Mouse (Mus musculus): ENCODE data around the gene Aars2. TPM values are rescaled to one million over a fixed set of nuclear protein-coding genes. Genes with fewer than 3 reads are reported as not detected.

The Aars2 gene
- polyA plus RNA-seq, 1 experiment from 2014 or later: 11.5 TPM

DNA sequence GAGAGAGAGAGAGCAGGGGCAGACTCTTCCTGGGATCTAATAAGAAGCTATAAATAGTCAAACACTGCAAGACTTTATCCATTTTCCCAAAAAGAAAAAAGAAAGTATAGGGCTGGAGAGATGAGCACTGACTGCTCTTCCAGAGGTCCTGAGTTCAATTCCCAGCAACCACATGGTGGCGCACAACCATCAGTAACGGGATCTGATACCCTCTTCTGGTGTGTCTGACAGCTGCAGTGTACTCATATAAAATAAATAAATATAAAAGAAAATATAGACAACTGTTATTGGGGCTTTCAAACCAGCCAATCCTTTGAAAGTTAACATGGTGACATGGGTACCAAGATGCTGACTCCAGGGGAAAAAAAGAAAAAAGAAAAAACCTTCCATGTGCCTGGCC is 26.2 kb upstream of the Aars2 start:
- 46% methylated on average over 2 of the region's 2 CpGs for WGBS
- Histone ChIP-seq H3K27ac (no peak overlapping the region), H3K27me3 (ENCODE audit: insufficient read depth, low read length) (peaks cover 5% of the 10 kb centered on the region; the same call in 1 of the 2 replicates), H3K36me3 (ENCODE audit: insufficient read depth, low read length) (no peaks in the 10 kb centered on the region), H3K4me2 (ENCODE audit: low read length) (no peak overlapping the region), H3K9ac (ENCODE audit: low read depth, low read length) (no peak overlapping the region), H3K9me3 (replicated peaks; ENCODE audit: low read length) (no peaks in the 10 kb centered on the region), H3K4me1 (replicated peaks; ENCODE audit: insufficient read depth, low read length) (no peaks in the 10 kb centered on the region), H3K4me3 (replicated peaks; ENCODE audit: low read depth, low read length) (no peak overlapping the region)
- peak; percentile 42 for TF ChIP-seq CTCF (IDR thresholded peaks at IDR 0.05; ENCODE audit: low read depth)
- DNase-seq (ENCODE audit: low spot score) (no peak), ATAC-seq (replicated peaks; ENCODE audit: low FRiP score, low read depth) (no peak)

DNA sequence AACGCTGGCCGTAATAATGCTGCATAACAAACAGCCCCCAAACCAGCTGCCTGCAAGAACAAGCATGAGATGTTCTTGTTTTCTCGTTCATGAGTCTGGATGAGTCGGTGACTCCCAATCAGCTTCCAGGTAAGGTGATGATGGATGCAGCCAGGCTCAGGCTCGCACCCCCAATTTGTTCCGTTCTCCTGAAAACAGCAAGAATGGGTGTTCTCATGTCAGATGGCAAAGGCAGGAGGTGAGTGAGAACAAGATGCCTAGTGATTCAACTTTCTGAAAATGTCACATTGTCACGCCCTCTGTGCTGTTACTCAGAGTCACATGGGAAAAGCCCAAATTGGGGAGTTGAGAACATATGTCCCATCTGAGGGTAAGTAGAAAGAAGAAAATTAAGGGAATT is 21.1 kb upstream of the Aars2 start:
- 87% methylated on average over 7 of the region's 7 CpGs for WGBS
- Histone ChIP-seq H3K36me3 (ENCODE audit: insufficient read depth, low read length) (no peaks in the 10 kb centered on the region), H3K27ac (no peak overlapping the region), H3K27me3 (ENCODE audit: insufficient read depth, low read length) (no peaks in the 10 kb centered on the region), H3K9ac (ENCODE audit: low read depth, low read length) (no peak overlapping the region), H3K9me3 (replicated peaks; ENCODE audit: low read length) (no peaks in the 10 kb centered on the region), H3K4me2 (ENCODE audit: low read length) (no peak overlapping the region), H3K4me1 (replicated peaks; ENCODE audit: insufficient read depth, low read length) (no peaks in the 10 kb centered on the region), H3K4me3 (replicated peaks; ENCODE audit: low read depth, low read length) (no peak overlapping the region)
- DNase-seq (ENCODE audit: low spot score) (no peak), ATAC-seq (replicated peaks; ENCODE audit: low FRiP score, low read depth) (no peak)
- TF ChIP-seq CTCF (IDR thresholded peaks at IDR 0.05; ENCODE audit: low read depth): no peak

GRCm38 (mm10) chr17:45487216-45487615 is 19.4 kb upstream of the Aars2 start:
- 4% methylated on average over 5 of the region's 5 CpGs for WGBS
- Histone ChIP-seq H3K4me1 (replicated peaks; ENCODE audit: insufficient read depth, low read length) (no peaks in the 10 kb centered on the region), H3K27ac (no peak overlapping the region), H3K27me3 (ENCODE audit: insufficient read depth, low read length) (no peaks in the 10 kb centered on the region), H3K4me2 (ENCODE audit: low read length) (no peak overlapping the region), H3K9ac (ENCODE audit: low read depth, low read length) (no peak overlapping the region), H3K4me3 (replicated peaks; ENCODE audit: low read depth, low read length) (no peak overlapping the region), H3K36me3 (ENCODE audit: insufficient read depth, low read length) (no peaks in the 10 kb centered on the region), H3K9me3 (replicated peaks; ENCODE audit: low read length) (no peaks in the 10 kb centered on the region)
- ATAC-seq (replicated peaks; ENCODE audit: low FRiP score, low read depth) (no peak), DNase-seq (ENCODE audit: low spot score) (no peak)
- TF ChIP-seq CTCF (IDR thresholded peaks at IDR 0.05; ENCODE audit: low read depth): no peak

- Histone ChIP-seq H3K27me3 (ENCODE audit: insufficient read depth, low read length) (no peaks in the 10 kb centered on the region), H3K27ac (no peak overlapping the region), H3K36me3 (ENCODE audit: insufficient read depth, low read length) (no peaks in the 10 kb centered on the region), H3K4me1 (replicated peaks; ENCODE audit: insufficient read depth, low read length) (no peaks in the 10 kb centered on the region), H3K4me2 (ENCODE audit: low read length) (no peak overlapping the region), H3K4me3 (replicated peaks; ENCODE audit: low read depth, low read length) (no peak overlapping the region), H3K9ac (ENCODE audit: low read depth, low read length) (no peak overlapping the region), H3K9me3 (replicated peaks; ENCODE audit: low read length) (no peaks in the 10 kb centered on the region)
- no peak for TF ChIP-seq CTCF (IDR thresholded peaks at IDR 0.05; ENCODE audit: low read depth)
- WGBS: 85% methylated on average over 23 of the region's 23 CpGs
- ATAC-seq (replicated peaks; ENCODE audit: low FRiP score, low read depth) (no peak), DNase-seq (ENCODE audit: low spot score) (no peak)
Measured at GRCm38 (mm10) chr17:45488321-45489254, 18.1 kb upstream of the Aars2 start.

GRCm38 (mm10) chr17:45489736-45490135 is 16.9 kb upstream of the Aars2 start:
- Histone ChIP-seq H3K9me3 (replicated peaks; ENCODE audit: low read length) (no peaks in the 10 kb centered on the region), H3K27me3 (ENCODE audit: insufficient read depth, low read length) (no peaks in the 10 kb centered on the region), H3K27ac (no peak overlapping the region), H3K4me3 (replicated peaks; ENCODE audit: low read depth, low read length) (no peak overlapping the region), H3K9ac (ENCODE audit: low read depth, low read length) (no peak overlapping the region), H3K36me3 (ENCODE audit: insufficient read depth, low read length) (no peaks in the 10 kb centered on the region), H3K4me2 (ENCODE audit: low read length) (no peak overlapping the region), H3K4me1 (replicated peaks; ENCODE audit: insufficient read depth, low read length) (no peaks in the 10 kb centered on the region)
- no peak for DNase-seq (ENCODE audit: low spot score)
- ATAC-seq (replicated peaks; ENCODE audit: low FRiP score, low read depth): no peak
- WGBS: 77% methylated on average over 6 of the region's 6 CpGs
- TF ChIP-seq CTCF (IDR thresholded peaks at IDR 0.05; ENCODE audit: low read depth): no peak

- TF ChIP-seq CTCF (IDR thresholded peaks at IDR 0.05; ENCODE audit: low read depth): no peak
- ATAC-seq (replicated peaks; ENCODE audit: low FRiP score, low read depth) (no peak), DNase-seq (ENCODE audit: low spot score) (no peak)
- Histone ChIP-seq H3K4me3 (replicated peaks; ENCODE audit: low read depth, low read length) (no peak overlapping the region), H3K4me1 (replicated peaks; ENCODE audit: insufficient read depth, low read length) (no peaks in the 10 kb centered on the region), H3K27me3 (ENCODE audit: insufficient read depth, low read length) (no peaks in the 10 kb centered on the region), H3K4me2 (ENCODE audit: low read length) (no peak overlapping the region), H3K9ac (ENCODE audit: low read depth, low read length) (no peak overlapping the region), H3K9me3 (replicated peaks; ENCODE audit: low read length) (no peaks in the 10 kb centered on the region), H3K27ac (no peak overlapping the region), H3K36me3 (ENCODE audit: insufficient read depth, low read length) (no peaks in the 10 kb centered on the region)
- 61% methylated on average over 13 of the region's 13 CpGs for WGBS
Measured at GRCm38 (mm10) chr17:45490532-45491154, 16.0 kb upstream of the Aars2 start.
